Mouse (Mus musculus) embryo, embryonic 11 days (tissue): ENCODE measurements around the gene Rflna.

Experiments used
- DNase-seq: peaks from one replicate; pipeline ENCODE4 v3.0.0-alpha.2; 2015

Rflna gene

GRCm38 (mm10) chr5:125002969-125003872 lies at the start of gene Rflna:
Gene Rflna, plus strand, starts transcription at chr5:125003221.
- peak; percentile 84 for DNase-seq

GRCm38 (mm10) chr5:124954404-124955305 lies 48.4 kb upstream of the Rflna start:
- DNase-seq: no peak

GRCm38 (mm10) chr5:124957491-124957890 lies 45.5 kb upstream of the Rflna start:
- no peak for DNase-seq

- DNase-seq: no peak
Observed at GRCm38 (mm10) chr5:124959099-124959498, 43.9 kb upstream of the Rflna start.

- peak; percentile 61 for DNase-seq
Observed at GRCm38 (mm10) chr5:124960131-124960901, 42.7 kb upstream of the Rflna start.

GRCm38 (mm10) chr5:124961433-124961832 lies 41.6 kb upstream of the Rflna start:
- no peak for DNase-seq

- DNase-seq: no peak
Observed at GRCm38 (mm10) chr5:124962761-124963160, 40.3 kb upstream of the Rflna start.

GRCm38 (mm10) chr5:124963806-124964672 lies 39.0 kb upstream of the Rflna start:
- peak; percentile 88 for DNase-seq

GRCm38 (mm10) chr5:124966622-124967332 lies 36.2 kb upstream of the Rflna start:
- no peak for DNase-seq

- peak; percentile 61 for DNase-seq
Observed at GRCm38 (mm10) chr5:124969790-124970189, 33.2 kb upstream of the Rflna start.

- no peak for DNase-seq
Observed at GRCm38 (mm10) chr5:124986222-124986621, 16.8 kb upstream of the Rflna start.

- no peak for DNase-seq
Observed at GRCm38 (mm10) chr5:124986656-124987055, 16.4 kb upstream of the Rflna start.

GRCm38 (mm10) chr5:124989724-124990123 lies 13.3 kb upstream of the Rflna start:
- DNase-seq: no peak

- no peak for DNase-seq
Observed at GRCm38 (mm10) chr5:124992323-124992722, 10.7 kb upstream of the Rflna start.

- DNase-seq: no peak
Observed at GRCm38 (mm10) chr5:124992891-124993290, 10.1 kb upstream of the Rflna start.

GRCm38 (mm10) chr5:124996816-124997215 lies 6.2 kb upstream of the Rflna start:
- no peak for DNase-seq

GRCm38 (mm10) chr5:124997913-124998312 lies 5.1 kb upstream of the Rflna start:
- DNase-seq: no peak

GRCm38 (mm10) chr5:125000756-125001250 lies 2.2 kb upstream of the Rflna start:
- DNase-seq: peak; percentile 31

GRCm38 (mm10) chr5:125003873-125004255 lies 843 bp downstream of the Rflna start:
- DNase-seq: no peak

- no peak for DNase-seq
Observed at GRCm38 (mm10) chr5:125005871-125006652, 3.0 kb downstream of the Rflna start.
